Mouse (Mus musculus): Measurements from ENCODE around the gene Plekhm3. TPM values are rescaled to one million over a fixed set of nuclear protein-coding genes. Genes with fewer than 3 reads are reported as not detected.

Gene Plekhm3
- polyA plus RNA-seq, 1 experiment from 2014 or later = 4.8 TPM

GRCm38 (mm10) chr1:64754658-64755057 lies 202.0 kb downstream of the Plekhm3 start:
- Histone ChIP-seq H3K9me3 (replicated peaks; ENCODE audit: control insufficient read depth, low read length) (no peaks in the 10 kb centered on the region), H3K4me2 (ENCODE audit: low read length) (no peak overlapping the region), H3K4me1 (ENCODE audit: control insufficient read depth, insufficient read depth, low read length) (no peaks in the 10 kb centered on the region), H3K36me3 (ENCODE audit: control insufficient read depth, insufficient read depth, low read length) (no peaks in the 10 kb centered on the region), H3K4me3 (ENCODE audit: low read depth, low read length) (no peak overlapping the region), H3K27ac (ENCODE audit: low read depth, low read length) (no peak overlapping the region), H3K9ac (ENCODE audit: low read length) (no peak overlapping the region), H3K27me3 (replicated peaks; ENCODE audit: control insufficient read depth, insufficient read depth, low read length) (no peaks in the 10 kb centered on the region)
- no peak for ATAC-seq
- WGBS = 91% methylated on average over 5 of the region's 5 CpGs
- no peak for DNase-seq (ENCODE audit: low spot score)

- Histone ChIP-seq H3K36me3 (ENCODE audit: control insufficient read depth, insufficient read depth, low read length) (no peaks in the 10 kb centered on the region), H3K9me3 (replicated peaks; ENCODE audit: control insufficient read depth, low read length) (no peaks in the 10 kb centered on the region), H3K4me3 (ENCODE audit: low read depth, low read length) (no peak overlapping the region), H3K27me3 (replicated peaks; ENCODE audit: control insufficient read depth, insufficient read depth, low read length) (no peaks in the 10 kb centered on the region), H3K9ac (ENCODE audit: low read length) (no peak overlapping the region), H3K4me2 (ENCODE audit: low read length) (no peak overlapping the region), H3K4me1 (ENCODE audit: control insufficient read depth, insufficient read depth, low read length) (no peaks in the 10 kb centered on the region), H3K27ac (ENCODE audit: low read depth, low read length) (no peak overlapping the region)
- DNase-seq (ENCODE audit: low spot score) = no peak
- 78% methylated on average over 7 of the region's 7 CpGs for WGBS
- ATAC-seq = no peak
Observed at GRCm38 (mm10) chr1:64753668-64754067, 203.0 kb downstream of the Plekhm3 start.

- Histone ChIP-seq H3K36me3 (ENCODE audit: control insufficient read depth, insufficient read depth, low read length) (no peaks in the 10 kb centered on the region), H3K9me3 (replicated peaks; ENCODE audit: control insufficient read depth, low read length) (no peaks in the 10 kb centered on the region), H3K4me2 (ENCODE audit: low read length) (no peak overlapping the region), H3K27ac (ENCODE audit: low read depth, low read length) (no peak overlapping the region), H3K9ac (ENCODE audit: low read length) (no peak overlapping the region), H3K4me3 (ENCODE audit: low read depth, low read length) (no peak overlapping the region), H3K4me1 (ENCODE audit: control insufficient read depth, insufficient read depth, low read length) (no peaks in the 10 kb centered on the region), H3K27me3 (replicated peaks; ENCODE audit: control insufficient read depth, insufficient read depth, low read length) (no peaks in the 10 kb centered on the region)
- 93% methylated on average over 8 of the region's 8 CpGs for WGBS
- DNase-seq (ENCODE audit: low spot score) = no peak
- no peak for ATAC-seq
Observed at GRCm38 (mm10) chr1:64753109-64753508, 203.5 kb downstream of the Plekhm3 start.

- Histone ChIP-seq H3K27me3 (replicated peaks; ENCODE audit: control insufficient read depth, insufficient read depth, low read length) (0 out of 2 replicates have a peak, but pooled peaks cover 6% of the 10 kb centered on the region), H3K36me3 (ENCODE audit: control insufficient read depth, insufficient read depth, low read length) (no peaks in the 10 kb centered on the region), H3K4me2 (ENCODE audit: low read length) (no peak overlapping the region), H3K9ac (ENCODE audit: low read length) (no peak overlapping the region), H3K27ac (ENCODE audit: low read depth, low read length) (no peak overlapping the region), H3K9me3 (replicated peaks; ENCODE audit: control insufficient read depth, low read length) (0 out of 2 replicates have a peak, but pooled peaks cover 2% of the 10 kb centered on the region), H3K4me3 (ENCODE audit: low read depth, low read length) (no peak overlapping the region), H3K4me1 (ENCODE audit: control insufficient read depth, insufficient read depth, low read length) (no peaks in the 10 kb centered on the region)
- DNase-seq (ENCODE audit: low spot score) (no peak), ATAC-seq (no peak)
Observed at GRCm38 (mm10) chr1:64744616-64745015, 212.0 kb downstream of the Plekhm3 start.

- H3K9me3 ChIP-seq (replicated peaks; ENCODE audit: control insufficient read depth, low read length) = 0 out of 2 replicates have a peak, but pooled peaks cover 2% of the 10 kb centered on the region
- H3K9ac ChIP-seq (ENCODE audit: low read length) = no peak overlapping the region
- H3K27me3 ChIP-seq (replicated peaks; ENCODE audit: control insufficient read depth, insufficient read depth, low read length) = 0 out of 2 replicates have a peak, but pooled peaks cover 18% of the 10 kb centered on the region
- 93% methylated on average over 18 of the region's 18 CpGs for WGBS
- no peak overlapping the region for H3K4me2 ChIP-seq (ENCODE audit: low read length)
- ATAC-seq (no peak), DNase-seq (ENCODE audit: low spot score) (no peak)
- no peak overlapping the region for H3K4me3 ChIP-seq (ENCODE audit: low read depth, low read length)
- no peaks in the 10 kb centered on the region; the same call in 1 of the 2 replicates for H3K4me1 ChIP-seq (ENCODE audit: control insufficient read depth, insufficient read depth, low read length)
- no peaks in the 10 kb centered on the region for H3K36me3 ChIP-seq (ENCODE audit: control insufficient read depth, insufficient read depth, low read length)
- no peak overlapping the region for H3K27ac ChIP-seq (ENCODE audit: low read depth, low read length)
Observed at GRCm38 (mm10) chr1:64742741-64743408, 213.7 kb downstream of the Plekhm3 start.

- Histone ChIP-seq H3K9me3 (replicated peaks; ENCODE audit: control insufficient read depth, low read length) (no peaks in the 10 kb centered on the region), H3K4me3 (ENCODE audit: low read depth, low read length) (peak overlapping the region; percentile 59), H3K9ac (ENCODE audit: low read length) (no peak overlapping the region), H3K27ac (ENCODE audit: low read depth, low read length) (no peak overlapping the region), H3K4me2 (ENCODE audit: low read length) (peak overlapping the region; percentile 97), H3K4me1 (ENCODE audit: control insufficient read depth, insufficient read depth, low read length) (peaks cover 19% of the 10 kb centered on the region), H3K36me3 (ENCODE audit: control insufficient read depth, insufficient read depth, low read length) (no peaks in the 10 kb centered on the region), H3K27me3 (replicated peaks; ENCODE audit: control insufficient read depth, insufficient read depth, low read length) (peaks cover 53% of the 10 kb centered on the region)
- under 1% methylated on average over 14 of the region's 14 CpGs for WGBS
- ATAC-seq = no peak
- DNase-seq (ENCODE audit: low spot score) = peak; percentile 45
Observed at GRCm38 (mm10) chr1:64738661-64739082, 218.0 kb downstream of the Plekhm3 start.

GRCm38 (mm10) chr1:64738180-64738555 lies 218.5 kb downstream of the Plekhm3 start:
- H3K36me3 ChIP-seq (ENCODE audit: control insufficient read depth, insufficient read depth, low read length) = no peaks in the 10 kb centered on the region
- peak overlapping the region; percentile 59 for H3K4me3 ChIP-seq (ENCODE audit: low read depth, low read length)
- under 1% methylated on average over 11 of the region's 11 CpGs for WGBS
- peak overlapping the region; percentile 14; the same call in 1 of the 2 replicates for H3K9ac ChIP-seq (ENCODE audit: low read length)
- H3K27ac ChIP-seq (ENCODE audit: low read depth, low read length) = no peak overlapping the region
- H3K9me3 ChIP-seq (replicated peaks; ENCODE audit: control insufficient read depth, low read length) = no peaks in the 10 kb centered on the region
- H3K4me1 ChIP-seq (ENCODE audit: control insufficient read depth, insufficient read depth, low read length) = peaks cover 19% of the 10 kb centered on the region
- H3K4me2 ChIP-seq (ENCODE audit: low read length) = peak overlapping the region; percentile 97
- DNase-seq (ENCODE audit: low spot score) = no peak
- peaks cover 55% of the 10 kb centered on the region for H3K27me3 ChIP-seq (replicated peaks; ENCODE audit: control insufficient read depth, insufficient read depth, low read length)
- peak; percentile 4; the same call in 1 of the 2 replicates for ATAC-seq

- WGBS = under 1% methylated on average over 48 of the region's 73 CpGs
- peaks cover 19% of the 10 kb centered on the region for H3K4me1 ChIP-seq (ENCODE audit: control insufficient read depth, insufficient read depth, low read length)
- no peaks in the 10 kb centered on the region for H3K9me3 ChIP-seq (replicated peaks; ENCODE audit: control insufficient read depth, low read length)
- no peak within 1 kb of the TSS for H3K27ac ChIP-seq (ENCODE audit: low read depth, low read length)
- peak within 1 kb of the TSS; percentile 59 for H3K4me3 ChIP-seq (ENCODE audit: low read depth, low read length)
- DNase-seq (ENCODE audit: low spot score) (peak; percentile 93), ATAC-seq (peak; percentile 93)
- peak within 1 kb of the TSS; percentile 61 for H3K9ac ChIP-seq (ENCODE audit: low read length)
- H3K36me3 ChIP-seq (ENCODE audit: control insufficient read depth, insufficient read depth, low read length) = no peaks in the 10 kb centered on the region
- H3K27me3 ChIP-seq (replicated peaks; ENCODE audit: control insufficient read depth, insufficient read depth, low read length) = peaks cover 60% of the 10 kb centered on the region
- peak within 1 kb of the TSS; percentile 97 for H3K4me2 ChIP-seq (ENCODE audit: low read length)
Observed at GRCm38 (mm10) chr1:64737502-64738179, 219.0 kb downstream of the Plekhm3 start, which contains the start of gene Fzd5. Gene Fzd5, minus strand, starts transcription at chr1:64737751.
